Mouse (Mus musculus) lung, postnatal 10 days (tissue): ENCODE data around the gene Mrpl51.

Source experiments
- DNase-seq: peaks from one replicate; pipeline ENCODE4 v3.0.0; 2021

Mrpl51 gene

DNA sequence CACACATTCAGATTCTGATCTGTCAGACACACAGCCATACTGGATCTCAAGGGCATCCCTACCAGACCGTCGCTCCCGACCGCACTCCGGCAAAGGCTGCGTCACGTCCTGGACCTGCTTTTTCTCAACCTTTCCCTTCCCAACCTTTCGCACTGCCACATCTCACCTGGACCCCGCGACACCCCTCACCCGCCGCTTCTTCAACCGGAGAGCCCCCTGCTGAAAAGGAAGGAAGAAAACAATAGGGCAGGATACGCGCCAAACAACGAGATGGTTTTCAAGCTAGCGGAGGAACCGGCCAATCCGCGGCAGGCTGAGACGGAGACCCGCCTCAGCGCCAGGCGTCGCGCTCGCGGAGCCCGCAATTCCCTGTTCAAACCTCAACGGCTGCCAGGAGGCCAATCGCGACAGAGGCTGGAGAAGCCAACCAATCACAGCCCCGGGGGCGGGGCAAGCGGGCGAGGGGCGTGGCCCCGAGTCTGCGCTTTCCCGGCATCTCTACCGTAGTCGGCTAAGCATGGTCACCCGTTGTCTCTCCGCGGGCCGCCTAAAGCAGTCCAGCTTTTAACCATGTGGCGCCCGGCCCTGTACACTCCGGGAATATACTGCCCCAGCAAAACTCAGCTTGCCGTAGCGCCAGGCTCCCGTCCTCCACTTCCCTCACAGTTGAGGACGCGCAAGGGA lies at the start of gene Mrpl51, which contains the start of gene Ncapd2:
Mrpl51 (plus strand) TSS at position 470 of the 684 bp plus-strand sequence.
Ncapd2 (minus strand) TSS at position 370 of the 684 bp plus-strand sequence.
- DNase-seq, result peak; percentile 98

DNA sequence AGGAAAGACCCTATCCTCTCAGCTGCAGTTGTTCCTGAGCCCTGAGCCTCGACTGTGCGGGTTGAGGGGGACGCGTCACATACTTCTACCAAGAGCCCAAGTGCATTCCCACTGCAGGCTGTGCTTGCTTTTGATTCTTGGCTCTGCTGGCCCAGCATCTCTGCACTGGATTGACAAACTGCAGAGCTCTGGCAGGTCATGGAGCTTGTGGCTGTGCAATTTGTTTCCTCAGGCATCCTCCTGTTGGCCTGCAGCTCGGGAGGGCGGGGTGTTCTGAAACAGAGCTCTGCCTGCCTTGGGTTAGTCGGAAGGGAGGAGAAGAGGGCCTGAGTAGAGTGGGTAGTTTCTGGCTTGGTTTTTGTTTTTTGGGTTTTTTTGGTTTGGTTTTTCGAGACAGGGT lies 49.2 kb upstream of the Mrpl51 start:
- DNase-seq, result no peak

DNA sequence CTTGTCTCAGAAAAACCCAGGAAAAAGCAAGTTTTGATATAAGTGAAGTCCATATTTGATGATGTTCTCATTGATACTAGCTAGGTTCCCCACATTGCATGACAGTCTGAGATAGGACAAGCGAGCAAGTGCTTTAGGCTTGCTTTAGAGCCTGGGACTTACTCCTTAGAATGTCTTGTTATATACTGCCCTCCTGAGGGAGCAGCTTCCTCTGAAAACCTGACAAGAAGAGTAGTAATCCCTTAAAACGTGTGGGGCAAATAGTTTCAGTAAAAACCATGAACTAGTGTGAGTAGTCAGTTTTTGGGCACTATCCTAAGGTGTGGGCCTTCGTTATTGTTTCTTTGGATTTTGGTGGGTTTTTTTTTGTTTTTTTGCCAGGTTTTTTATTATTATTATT lies 48.5 kb upstream of the Mrpl51 start:
- no peak for DNase-seq

DNA sequence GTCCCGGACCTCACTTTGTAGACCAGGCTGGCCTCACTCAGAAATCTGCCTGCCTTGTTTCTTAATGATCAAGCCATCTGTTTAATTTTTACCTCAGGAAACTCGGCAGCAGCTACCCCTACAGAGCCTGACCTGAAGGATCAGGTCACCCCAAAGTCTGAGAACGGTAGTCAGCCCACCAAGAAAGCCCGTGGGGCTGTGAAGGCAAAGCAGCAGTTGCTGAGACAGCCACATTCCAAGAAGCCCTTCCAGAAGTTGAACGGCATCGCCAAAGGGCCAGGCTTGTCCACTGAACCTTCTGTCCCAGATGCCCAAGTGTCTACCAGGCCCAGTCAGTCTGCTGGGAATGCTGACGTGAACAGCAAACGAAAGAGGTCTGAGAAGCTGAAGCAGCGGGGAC lies 47.7 kb upstream of the Mrpl51 start:
- DNase-seq, result no peak

DNA sequence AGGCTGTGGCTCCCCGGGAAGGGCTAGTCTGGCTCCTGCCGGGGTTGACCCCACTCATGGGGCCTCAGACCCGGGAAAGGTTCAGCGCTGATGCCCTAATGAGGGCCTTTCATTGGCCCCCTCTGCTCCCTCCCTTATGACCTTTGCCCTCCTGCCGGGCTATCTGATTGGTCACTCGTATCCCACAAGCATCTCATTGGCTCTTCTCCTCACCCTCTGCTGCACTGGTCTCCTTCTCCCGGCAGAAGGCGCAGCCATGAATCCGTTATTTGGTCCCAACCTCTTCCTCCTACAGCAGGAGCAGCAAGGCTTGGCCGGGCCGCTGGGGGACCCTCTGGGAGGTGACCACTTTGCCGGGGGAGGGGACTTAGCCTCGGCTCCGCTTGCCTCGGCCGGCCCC lies 46.6 kb upstream of the Mrpl51 start, which contains the start of gene Iffo1:
Iffo1 (plus strand) TSS at position 241 of the 400 bp plus-strand sequence.
- peak; percentile 96 for DNase-seq

DNA sequence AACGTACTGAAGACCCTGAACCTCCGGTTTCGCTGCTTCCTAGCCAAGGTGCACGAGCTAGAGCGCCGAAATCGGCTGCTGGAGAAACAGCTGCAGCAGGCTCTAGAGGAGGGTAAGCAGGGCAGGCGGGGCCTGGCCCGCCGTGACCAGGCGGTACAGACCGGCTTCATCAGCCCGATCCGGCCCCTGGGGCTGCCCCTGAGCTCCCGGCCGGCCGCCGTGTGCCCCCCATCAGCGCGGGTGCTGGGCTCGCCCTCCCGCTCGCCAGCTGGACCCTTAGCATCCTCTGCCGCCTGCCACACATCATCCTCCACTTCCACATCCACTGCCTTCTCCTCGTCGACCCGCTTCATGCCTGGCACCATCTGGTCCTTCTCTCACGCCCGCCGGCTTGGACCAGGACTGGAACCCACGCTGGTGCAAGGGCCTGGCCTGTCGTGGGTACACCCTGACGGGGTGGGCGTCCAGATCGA lies 46.1 kb upstream of the Mrpl51 start:
- peak; percentile 46 for DNase-seq

DNA sequence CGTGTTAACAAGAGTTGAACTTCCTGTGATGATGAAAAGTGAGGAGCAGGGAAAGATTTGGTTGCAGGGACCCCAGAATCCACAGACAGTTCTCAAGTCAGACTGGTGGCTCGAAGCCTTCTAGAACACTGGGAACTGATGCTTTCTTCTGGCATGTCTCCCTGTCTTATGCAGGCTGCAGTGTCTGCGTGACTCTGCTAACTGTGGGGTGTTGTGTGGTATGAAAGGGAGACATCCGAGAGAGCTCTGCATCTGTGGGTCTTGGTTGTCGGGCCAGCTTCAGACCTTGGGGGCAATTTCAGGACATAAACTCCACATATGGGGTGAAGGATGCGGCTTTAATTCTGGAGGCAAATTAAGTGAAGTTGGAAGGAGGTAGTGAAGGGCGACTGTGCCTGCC lies 45.5 kb upstream of the Mrpl51 start:
- DNase-seq, result no peak

DNA sequence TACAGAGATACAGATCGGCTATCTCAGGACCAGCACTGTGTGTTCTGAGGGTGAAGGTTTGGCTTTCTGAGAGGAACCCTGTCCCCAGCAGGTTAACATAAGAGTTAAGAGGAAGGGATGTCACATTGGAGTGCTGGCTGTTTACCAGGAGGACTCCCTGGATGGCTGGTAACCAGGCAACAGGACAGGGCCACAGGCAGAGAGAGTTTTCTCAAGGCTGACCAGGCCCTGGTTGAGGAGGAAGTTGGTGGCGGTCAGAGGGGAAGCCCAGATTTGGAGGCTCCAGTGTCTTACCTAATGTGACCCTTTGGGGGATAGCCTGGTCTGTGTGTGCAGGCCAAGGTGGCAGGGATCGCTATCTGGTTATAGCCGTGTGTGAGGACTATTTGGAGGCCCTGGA lies 44.8 kb upstream of the Mrpl51 start:
- peak; percentile 52 for DNase-seq

DNA sequence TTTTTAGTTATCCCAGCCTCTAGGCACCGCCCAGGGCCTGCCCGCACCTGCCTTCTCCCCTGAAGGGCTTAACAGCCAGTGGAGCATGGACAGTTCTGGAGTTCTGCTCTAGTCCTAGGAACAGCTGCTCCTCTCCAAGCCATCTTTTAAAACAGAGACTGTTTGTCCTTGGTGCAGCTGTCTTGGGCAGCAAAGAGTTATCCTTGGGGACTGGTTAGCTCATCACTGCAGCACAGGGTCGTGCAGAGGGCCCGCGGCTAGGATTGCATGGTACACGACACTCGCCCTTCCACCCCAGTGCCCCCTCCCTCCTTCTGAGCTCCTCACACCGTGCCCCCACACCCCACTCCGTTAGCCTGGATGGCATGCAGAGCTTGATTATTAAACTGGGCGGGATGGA lies 44.3 kb upstream of the Mrpl51 start:
- no peak for DNase-seq

DNA sequence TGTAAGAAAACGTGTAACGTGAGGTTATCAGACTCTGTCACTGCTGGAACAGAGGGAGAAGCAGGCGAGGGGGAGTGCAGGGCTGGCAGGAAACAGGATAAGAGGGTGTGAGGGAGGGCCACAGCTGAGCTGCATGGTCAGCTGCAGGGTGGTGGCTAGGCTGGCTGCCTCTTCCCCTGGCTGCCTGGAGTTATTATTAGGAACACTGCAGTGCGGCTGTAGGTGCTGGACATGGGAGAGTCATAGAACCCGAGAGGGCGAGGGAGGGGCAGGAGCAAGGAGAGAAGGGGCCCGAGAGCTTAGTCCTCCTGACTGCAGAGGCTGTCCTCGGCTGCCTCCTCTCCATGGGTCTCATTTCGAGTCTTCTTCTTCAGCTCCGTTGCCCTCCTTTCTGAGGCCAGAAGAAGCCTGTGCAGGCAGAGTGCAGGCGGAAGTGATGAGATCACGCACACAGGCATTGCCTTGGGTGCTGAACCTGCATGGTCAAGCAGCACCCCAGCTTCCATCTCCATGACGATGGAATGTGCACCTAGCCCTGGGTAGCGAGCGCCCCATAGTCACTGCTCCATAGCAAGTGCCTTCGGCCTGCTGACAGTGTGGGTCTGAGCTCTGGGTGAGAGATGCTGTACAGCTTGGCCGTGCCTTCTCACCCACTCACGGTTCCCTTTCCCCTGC lies 43.2 kb upstream of the Mrpl51 start:
- DNase-seq, result peak; percentile 64

DNA sequence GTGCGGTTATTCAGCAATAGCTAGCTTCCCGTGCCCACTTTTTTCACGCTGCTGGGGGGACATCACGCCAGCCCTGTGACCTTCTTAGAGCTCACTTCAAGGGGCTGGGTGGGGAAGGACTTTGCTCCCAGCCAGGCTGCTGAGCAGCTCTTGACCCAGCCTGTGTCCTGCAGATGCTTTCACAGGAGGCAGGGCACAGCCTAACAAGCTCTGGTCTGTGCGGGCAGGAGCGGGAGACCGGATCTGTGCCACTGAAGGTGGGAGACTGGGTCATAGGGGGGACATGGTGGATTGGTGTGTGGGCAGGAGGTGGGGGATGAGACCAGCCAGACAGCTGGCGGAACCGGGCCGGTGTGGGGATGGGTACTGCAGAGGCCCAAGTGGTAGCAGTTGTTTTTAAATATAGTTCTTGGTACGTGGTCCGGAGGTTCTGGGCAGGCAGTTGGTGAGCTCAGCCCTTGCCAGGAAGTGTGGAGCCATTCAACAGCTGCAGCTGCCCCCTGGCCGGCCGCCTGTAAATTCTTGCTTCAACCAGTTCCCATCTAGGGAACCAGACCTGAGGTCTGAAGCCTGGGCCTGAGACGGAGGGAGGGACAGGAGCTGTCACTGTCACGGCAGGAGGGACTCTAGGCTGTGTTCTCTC lies 42.6 kb upstream of the Mrpl51 start:
- DNase-seq, result peak; percentile 73

DNA sequence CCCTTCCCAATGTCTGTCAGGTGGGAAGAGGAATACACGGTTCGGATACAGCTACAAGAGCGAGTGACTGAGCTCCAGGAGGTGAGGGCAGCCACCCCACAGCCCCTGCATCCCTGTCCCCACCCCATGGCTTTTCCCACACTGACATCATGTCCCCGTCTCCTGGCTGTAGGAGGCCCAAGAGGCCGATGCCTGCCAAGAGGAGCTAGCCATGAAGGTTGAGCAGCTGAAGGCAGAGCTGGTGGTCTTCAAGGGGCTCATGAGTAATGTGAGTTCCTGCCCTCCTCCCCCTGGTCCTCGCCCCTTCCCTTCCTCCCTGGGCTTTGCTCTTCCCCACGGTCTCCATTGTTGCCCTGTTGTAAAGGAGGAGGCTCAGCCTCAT lies 42.0 kb upstream of the Mrpl51 start:
- DNase-seq, result no peak

DNA sequence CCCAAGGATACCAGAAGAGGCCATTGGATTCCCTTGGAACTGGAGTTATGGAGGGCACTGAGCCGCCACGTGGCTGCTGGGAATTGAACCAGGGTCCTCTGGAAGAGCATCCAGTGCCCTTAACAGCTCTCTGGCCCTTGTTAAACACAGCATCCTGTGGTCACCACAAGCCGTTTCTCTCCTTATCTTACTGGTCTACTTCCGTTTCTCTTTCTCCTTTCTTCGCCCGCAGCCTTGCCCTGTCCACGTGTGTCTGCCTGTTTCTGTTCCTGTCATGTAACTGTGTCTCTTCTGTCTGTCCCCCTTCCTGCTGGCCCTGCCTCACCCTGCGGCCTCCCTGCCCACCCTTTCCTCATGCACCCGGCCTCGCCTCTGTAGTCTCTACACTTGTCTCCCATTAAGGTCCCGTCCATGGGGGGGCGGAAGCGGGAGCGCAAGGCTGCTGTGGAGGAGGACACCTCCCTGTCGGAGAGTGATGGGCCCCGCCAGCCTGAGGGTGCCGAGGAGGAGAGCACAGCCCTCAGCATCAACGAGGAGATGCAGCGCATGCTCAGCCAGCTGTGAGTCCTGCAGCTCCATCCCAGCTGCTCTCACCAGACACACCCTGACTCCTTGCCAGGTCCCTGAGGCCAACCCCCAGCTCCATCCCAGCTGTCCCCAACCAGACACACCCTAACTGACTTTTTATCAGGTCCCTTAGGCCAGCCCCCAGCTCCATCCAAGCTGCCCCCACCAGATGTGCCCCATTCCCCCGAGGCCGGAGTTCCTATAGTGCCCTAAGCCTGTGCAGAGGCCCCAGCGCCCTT lies 39.2 kb upstream of the Mrpl51 start:
- DNase-seq, result peak; percentile 48

DNA sequence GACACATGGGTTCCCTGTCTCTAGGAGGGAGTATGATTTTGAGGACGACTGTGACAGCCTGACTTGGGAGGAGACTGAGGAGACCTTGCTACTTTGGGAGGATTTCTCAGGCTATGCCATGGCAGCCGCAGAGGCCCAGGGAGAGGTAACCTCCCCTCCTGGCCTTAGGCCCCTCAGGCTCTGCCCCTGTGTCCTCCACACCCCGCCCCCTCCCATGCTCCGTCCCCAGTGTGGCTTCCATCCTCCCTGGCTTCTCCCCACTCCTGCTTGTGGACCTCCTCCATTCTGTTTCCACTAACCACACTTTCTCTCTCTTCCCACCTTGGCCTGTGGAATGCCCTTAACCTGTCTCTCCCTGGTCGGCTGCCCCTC lies 38.6 kb upstream of the Mrpl51 start:
- no peak for DNase-seq

DNA sequence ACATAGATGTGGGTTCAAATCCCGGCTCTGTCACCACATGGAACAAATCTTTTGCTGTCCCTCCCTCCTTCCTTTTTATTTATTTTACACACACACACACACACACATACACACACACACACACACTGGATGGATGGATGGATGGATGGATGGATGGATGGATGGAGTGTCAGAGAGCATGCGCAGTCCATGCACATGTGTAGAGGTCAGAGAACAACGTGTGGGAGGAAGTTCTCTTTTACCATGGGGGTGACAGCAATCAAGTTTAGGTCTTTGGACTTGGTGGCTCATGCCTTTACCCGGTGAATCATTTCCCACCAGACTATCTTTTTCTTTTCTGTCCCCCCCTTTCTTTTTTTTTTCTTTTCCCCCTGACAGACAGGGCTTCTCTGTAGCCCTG lies 37.9 kb upstream of the Mrpl51 start:
- no peak for DNase-seq

DNA sequence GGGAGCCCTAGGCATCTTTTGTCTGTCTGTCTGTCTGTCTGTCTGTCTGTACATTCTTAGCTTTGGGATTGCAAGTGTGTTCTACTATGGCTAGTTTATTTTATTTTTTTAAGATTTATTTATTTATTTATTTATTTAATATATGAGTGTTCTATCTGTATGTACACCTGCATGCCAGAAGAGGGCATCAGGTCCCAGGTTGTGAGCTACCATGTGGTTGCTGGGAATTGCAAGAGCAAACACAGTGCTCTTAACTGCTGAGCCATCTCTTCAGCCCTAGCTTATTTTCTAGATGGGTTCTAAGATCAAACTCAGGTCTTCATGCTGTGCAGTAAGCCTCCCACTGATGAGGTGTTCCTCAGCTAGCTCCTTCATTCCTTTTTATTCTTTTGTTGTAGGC lies 37.1 kb upstream of the Mrpl51 start:
- DNase-seq, result no peak

DNA sequence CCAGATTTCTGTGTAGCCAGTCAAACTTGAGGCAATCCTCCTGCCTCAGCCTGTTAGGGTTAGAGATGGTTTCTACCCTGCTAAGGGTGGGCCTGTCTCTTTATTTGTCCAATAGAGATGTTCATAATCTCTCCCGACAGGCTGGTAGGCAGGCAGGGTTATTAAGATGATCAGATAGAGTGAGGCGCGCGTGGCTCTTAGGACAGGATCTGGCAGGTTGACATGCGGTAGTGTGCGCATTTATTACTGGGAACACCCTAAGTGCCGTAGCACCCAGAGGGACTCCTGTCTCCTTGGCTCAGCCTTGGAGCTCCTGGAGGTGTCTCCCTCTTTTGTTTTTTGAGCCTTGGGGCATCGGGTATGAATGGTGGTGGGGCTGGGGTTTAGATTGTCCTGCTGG lies 36.3 kb upstream of the Mrpl51 start:
- no peak for DNase-seq

DNA sequence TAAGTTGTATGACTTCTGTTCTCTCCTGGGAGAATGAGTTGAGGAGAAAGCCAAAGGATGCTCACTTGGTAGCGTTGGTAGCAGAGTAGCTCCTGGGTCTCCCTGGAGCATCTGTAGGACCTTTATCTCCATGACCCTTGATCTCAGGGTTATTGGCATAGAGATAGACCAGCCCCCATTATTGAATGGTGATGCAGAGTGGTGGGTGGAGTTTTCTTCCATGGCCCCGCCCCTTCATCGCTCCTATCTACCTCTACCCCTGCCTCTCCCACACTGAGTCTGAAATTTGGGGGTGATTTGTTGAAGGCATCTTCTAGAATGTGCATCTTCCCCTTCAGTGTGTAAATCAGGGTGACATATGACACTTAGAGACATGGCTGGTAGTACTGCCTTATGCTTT lies 35.1 kb upstream of the Mrpl51 start:
- no peak for DNase-seq

DNA sequence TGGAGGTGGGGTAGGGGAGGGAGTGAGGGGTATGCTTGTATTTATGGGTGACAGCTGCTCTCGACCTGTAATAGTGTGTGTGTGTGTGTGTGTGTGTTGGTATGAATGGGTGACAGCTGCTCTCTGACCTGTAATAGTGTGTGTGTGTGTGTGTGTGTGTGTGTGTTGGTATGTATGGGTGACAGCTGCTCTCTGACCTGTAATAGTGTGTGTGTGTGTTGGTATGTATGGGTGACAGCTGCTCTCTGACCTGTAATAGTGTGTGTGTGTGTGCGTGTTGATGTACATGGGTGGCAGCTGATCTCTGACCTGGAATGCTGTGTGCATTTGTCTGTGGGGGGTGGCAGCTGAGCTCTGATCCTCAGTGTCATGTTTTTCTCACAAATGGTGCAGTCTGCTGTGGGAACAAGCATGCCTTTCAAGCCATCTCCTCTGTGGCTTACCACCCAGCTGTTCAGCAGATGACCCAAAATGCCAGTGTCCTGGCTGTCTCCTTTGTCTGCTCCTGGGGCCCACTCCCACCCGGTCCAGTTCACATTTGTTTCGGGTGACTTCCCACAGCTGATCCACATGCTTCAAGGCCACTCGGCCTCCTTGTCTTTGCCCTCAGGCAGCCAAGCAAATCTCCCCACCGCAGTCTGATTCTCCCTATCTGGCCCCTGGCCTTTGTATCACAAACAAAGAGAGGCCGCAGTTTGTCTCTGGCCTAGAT lies 34.5 kb upstream of the Mrpl51 start:
- peak; percentile 37 for DNase-seq

DNA sequence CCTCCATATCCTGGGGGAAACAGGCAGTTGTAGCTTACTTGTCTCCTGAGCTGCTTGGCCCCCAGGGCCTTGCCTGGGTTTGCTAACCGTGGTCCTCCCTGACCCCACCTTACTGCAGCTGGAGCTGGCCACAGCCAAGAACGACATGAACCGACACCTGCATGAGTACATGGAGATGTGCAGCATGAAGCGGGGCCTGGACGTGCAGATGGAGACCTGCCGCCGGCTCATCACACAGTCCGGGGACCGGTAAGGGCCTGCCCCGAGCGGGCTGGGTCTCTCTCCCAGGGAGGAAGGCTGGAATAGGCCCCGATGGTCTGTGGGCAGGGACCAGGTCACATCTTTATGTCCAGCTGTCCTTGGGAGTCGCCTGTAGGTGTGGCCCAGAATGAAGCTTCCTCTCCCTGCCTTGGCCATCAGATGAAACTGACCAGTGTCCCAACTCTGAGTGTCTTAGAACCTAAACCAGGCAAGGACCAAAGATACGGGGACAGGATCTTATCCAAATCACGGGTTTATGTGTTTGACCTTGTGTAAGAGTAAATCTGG lies 32.6 kb upstream of the Mrpl51 start:
- no peak for DNase-seq

DNA sequence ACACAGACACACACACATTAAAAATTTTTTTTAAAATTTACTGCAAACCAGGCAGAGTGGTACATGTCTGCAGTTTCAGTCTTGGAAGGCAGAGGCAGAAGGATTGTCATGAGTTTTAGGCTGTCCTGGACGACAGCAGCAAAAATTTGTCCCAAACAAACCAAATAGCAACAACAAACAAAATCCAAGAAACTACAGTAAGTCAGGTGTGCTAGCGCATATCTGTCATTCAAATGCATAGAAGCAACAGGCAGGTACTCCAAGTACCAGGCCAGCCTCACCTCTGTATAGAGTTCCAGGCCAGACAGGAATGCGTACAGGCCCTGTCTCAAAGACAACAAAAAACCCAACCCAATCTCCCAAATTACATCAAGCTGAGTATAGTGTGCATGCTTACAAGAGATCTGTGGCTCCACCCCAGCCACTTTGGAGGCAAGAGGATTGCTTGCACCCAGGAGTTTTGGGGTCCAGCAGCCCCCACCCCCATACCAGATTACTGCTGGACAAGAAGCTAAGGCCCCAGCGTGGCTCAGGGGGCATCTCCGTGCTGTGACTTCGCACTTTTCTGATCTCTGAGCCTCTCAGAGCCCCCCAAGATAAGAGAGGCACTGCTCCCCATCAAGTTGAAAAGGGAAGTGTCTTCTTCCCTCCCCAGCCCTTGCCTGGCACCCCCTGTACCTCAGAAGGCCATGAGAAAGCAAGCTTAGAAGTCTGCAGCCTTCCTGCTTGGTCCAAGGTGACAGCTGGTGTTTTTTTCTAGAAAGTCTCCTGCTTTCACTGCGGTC lies 31.6 kb upstream of the Mrpl51 start:
- DNase-seq, result no peak

DNA sequence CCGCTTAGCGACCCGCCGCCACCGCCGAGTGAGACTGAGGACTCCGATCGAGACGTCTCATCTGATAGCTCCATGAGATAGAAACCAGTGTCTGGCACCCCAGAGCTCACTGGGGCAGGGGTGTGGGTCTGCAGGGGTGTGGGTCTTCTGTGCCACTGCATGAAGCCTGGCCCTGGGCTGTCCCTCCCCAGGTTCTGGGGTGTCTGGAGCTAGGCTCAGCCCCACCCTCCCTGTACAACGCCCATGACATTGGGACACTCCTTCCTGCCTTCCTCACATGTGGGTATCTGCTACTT lies 31.1 kb upstream of the Mrpl51 start:
- peak; percentile 31 for DNase-seq
